In the genomic region with DNA sequence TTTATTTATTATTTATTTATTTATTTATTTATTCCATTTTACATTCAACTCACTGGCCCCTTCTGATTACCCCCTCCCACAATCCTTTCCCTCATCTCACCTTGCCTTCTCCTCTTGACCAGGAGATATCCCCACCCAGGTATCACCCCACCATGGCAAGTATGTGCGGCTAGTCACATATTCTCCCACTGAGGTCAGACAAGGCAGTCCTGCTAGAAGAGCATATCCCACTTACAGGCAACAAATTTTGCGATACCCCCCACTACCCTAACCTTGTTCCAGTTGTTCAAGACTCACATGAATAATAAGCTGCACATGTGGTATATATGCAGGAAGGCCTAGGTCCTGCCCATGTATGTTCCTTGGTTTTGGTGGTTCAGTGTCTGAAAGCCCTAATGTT, we compare ENCODE assay signal across 31 mouse cellular contexts.
"Had no signal": no experiment of that assay in that cellular context is flagged by ENCODE, and none has a peak within 500 bp of the region (broad histone marks: within the 10 kb centered on the region; RNA-seq: fewer than 3 reads in every experiment).

No protein-coding gene starts in this region.

- H3K27me3 ChIP-seq: limb, embryonic 12.5 days; limb, embryonic 13.5 days; limb, embryonic 15.5 days; liver, embryonic 12.5 days; liver, embryonic 13.5 days; liver, embryonic 15.5 days; lung, embryonic 15.5 days; megakaryocyte, embryonic 14.5 days; midbrain, embryonic 12.5 days; midbrain, embryonic 13.5 days; midbrain, embryonic 15.5 days; neural tube, embryonic 12.5 days had no signal

- ATAC-seq: liver, embryonic 12.5 days; liver, postnatal 0 days; lung, postnatal 0 days; midbrain, embryonic 13.5 days; midbrain, embryonic 15.5 days; midbrain, embryonic 16.5 days had no signal

- H3K36me3 ChIP-seq: limb, embryonic 10.5 days; limb, embryonic 12.5 days; limb, embryonic 13.5 days; limb, embryonic 15.5 days; liver, embryonic 12.5 days; liver, embryonic 13.5 days; liver, embryonic 15.5 days; lung, embryonic 15.5 days; midbrain, embryonic 10.5 days; midbrain, embryonic 12.5 days; midbrain, embryonic 13.5 days; midbrain, embryonic 15.5 days; neural tube, embryonic 12.5 days had no signal

- H3K4me3 ChIP-seq: left cerebral cortex, adult 2 months; limb, embryonic 10.5 days; limb, embryonic 12.5 days; limb, embryonic 13.5 days; limb, embryonic 15.5 days; liver, embryonic 12.5 days; liver, embryonic 13.5 days; liver, embryonic 15.5 days; lung, embryonic 15.5 days; megakaryocyte, embryonic 14.5 days; midbrain, embryonic 10.5 days; midbrain, embryonic 12.5 days; midbrain, embryonic 13.5 days; midbrain, embryonic 15.5 days; myocyte; neural tube, embryonic 12.5 days had no signal

- H3K9me3 ChIP-seq: limb, embryonic 10.5 days; limb, embryonic 12.5 days; limb, embryonic 13.5 days; limb, embryonic 15.5 days; liver, embryonic 12.5 days; liver, embryonic 13.5 days; liver, embryonic 15.5 days; lung, embryonic 15.5 days; megakaryocyte, embryonic 14.5 days; midbrain, embryonic 10.5 days; midbrain, embryonic 12.5 days; midbrain, embryonic 13.5 days; midbrain, embryonic 15.5 days; neural tube, embryonic 12.5 days had no signal

- H3K4me2 ChIP-seq: limb, embryonic 12.5 days; limb, embryonic 13.5 days; limb, embryonic 15.5 days; liver, embryonic 11.5 days; liver, embryonic 12.5 days; liver, embryonic 13.5 days; liver, embryonic 15.5 days; lung, embryonic 14.5 days; lung, embryonic 15.5 days; midbrain, embryonic 12.5 days; midbrain, embryonic 13.5 days; midbrain, embryonic 15.5 days; neural tube, embryonic 12.5 days had no signal

- H3K4me1 ChIP-seq: limb, embryonic 10.5 days; limb, embryonic 12.5 days; limb, embryonic 13.5 days; limb, embryonic 15.5 days; liver, embryonic 12.5 days; liver, embryonic 13.5 days; liver, embryonic 15.5 days; lung, embryonic 15.5 days; megakaryocyte, embryonic 14.5 days; midbrain, embryonic 10.5 days; midbrain, embryonic 12.5 days; midbrain, embryonic 13.5 days; midbrain, embryonic 15.5 days; neural tube, embryonic 12.5 days had no signal

- H3K9ac ChIP-seq: limb, embryonic 12.5 days; limb, embryonic 13.5 days; limb, embryonic 15.5 days; liver, embryonic 12.5 days; liver, embryonic 13.5 days; liver, embryonic 14.5 days; liver, embryonic 15.5 days; liver, postnatal 0 days; lung, embryonic 14.5 days; lung, embryonic 15.5 days; midbrain, embryonic 12.5 days; midbrain, embryonic 13.5 days; midbrain, embryonic 15.5 days; neural tube, embryonic 12.5 days had no signal

- DNase-seq: left cerebral cortex, postnatal 4 days; liver; liver, embryonic 13.5 days; liver, postnatal 0 days; lung, adult 18-20 months; lung, adult 2 months; lung, embryonic 14.5 days; lung, postnatal 10 days; lung, postnatal 14 days; lung, postnatal 36 days; lung, postnatal 4 days had no signal

- H3K27ac ChIP-seq: left cerebral cortex, adult 2 months; limb, embryonic 10.5 days; limb, embryonic 12.5 days; limb, embryonic 13.5 days; limb, embryonic 15.5 days; liver, embryonic 12.5 days; liver, embryonic 13.5 days; liver, embryonic 14.5 days; liver, embryonic 15.5 days; lung, embryonic 15.5 days; macrophage; midbrain, embryonic 10.5 days; midbrain, embryonic 12.5 days; midbrain, embryonic 13.5 days; midbrain, embryonic 15.5 days; neural tube, embryonic 12.5 days had no signal
